Mouse (Mus musculus) stomach, embryonic 16.5 days (tissue): ENCODE measurements around the gene Suclg1. TPM values are rescaled to one million over a fixed set of nuclear protein-coding genes. Genes with fewer than 3 reads are reported as not detected.
A peak's percentile ranks its signal among the peaks of the same experiment; 100 is the strongest.

Experiments used
- ATAC-seq: fragments of 200-750 bp; cut with Nextera tagmentation; 2 replicates; pipeline ENCODE4 v1.8.0; 2017; ENCODE audit warnings: moderate number of reproducible peaks, moderate TSS enrichment; ENCODE audit not compliant: insufficient read depth, low FRiP score
- H3K27ac ChIP-seq: fragments of 300-500 bp; sonication (generic); 2 replicates; pipeline ENCODE4 v1.5.1; 2014; ENCODE audit warnings: low read length
- H3K27me3 ChIP-seq: fragments of 300-500 bp; sonication (generic); 2 replicates; pipeline ENCODE4 v1.6.1; 2014; ENCODE audit warnings: low read length, control low read depth, mixed read lengths; ENCODE audit not compliant: control insufficient read depth, insufficient read depth
- H3K36me3 ChIP-seq: fragments of 300-500 bp; sonication (generic); 2 replicates; pipeline ENCODE4 v1.6.1; 2014; ENCODE audit warnings: low read length; ENCODE audit not compliant: control insufficient read depth, insufficient read depth
- H3K4me1 ChIP-seq: fragments of 300-500 bp; sonication (generic); 2 replicates; pipeline ENCODE4 v1.6.1; 2014; ENCODE audit warnings: low read length, control low read depth, mixed read lengths; ENCODE audit not compliant: control insufficient read depth, insufficient read depth
- H3K4me2 ChIP-seq: fragments of 300-500 bp; sonication (generic); 2 replicates; pipeline ENCODE4 v1.6.1; 2014; ENCODE audit warnings: low read depth, low read length, mixed read lengths
- H3K4me3 ChIP-seq: fragments of 300-500 bp; sonication (generic); replicated peaks from 2 replicates; pipeline ENCODE4 v1.5.1; 2014; ENCODE audit warnings: mild to moderate bottlenecking, low read length
- H3K9ac ChIP-seq: fragments of 300-500 bp; sonication (generic); 2 replicates; pipeline ENCODE4 v1.6.1; 2014; ENCODE audit warnings: low read length
- H3K9me3 ChIP-seq: fragments of 300-500 bp; sonication (generic); replicated peaks from 2 replicates; pipeline ENCODE4 v1.6.1; 2016; ENCODE audit warnings: low read length, control low read depth; ENCODE audit not compliant: control insufficient read depth
- WGBS: fragments of 180-500 bp; shearing (Covaris S2); extraction: QIAGEN DNeasy Blood & Tissue Kit; methylation state at CpG from one replicate; pipeline ENCODE4 v1.1.7; 2014; 5-methylcytosine and 5-hydroxymethylcytosine counted together
- polyA plus RNA-seq: library from polyadenylated mRNA; unstranded; fragments of >200 nt; fragmentation: Nextera tagmentation; extraction: Ambion mirVana; gene quantifications from 2 replicates; pipeline ENCODE4 v1.2.1, GENCODE M21; 2015

Gene Suclg1
- polyA plus RNA-seq, 1 experiment from 2014 or later = 205 TPM

- no peaks in the 10 kb centered on the region for H3K9me3 ChIP-seq
- H3K27ac ChIP-seq = no peak overlapping the region
- no peak for ATAC-seq
- H3K36me3 ChIP-seq = peaks cover 11% of the 10 kb centered on the region; the same call in 1 of the 2 replicates
- H3K4me1 ChIP-seq = no peaks in the 10 kb centered on the region
- H3K4me3 ChIP-seq = no peak overlapping the region
- WGBS = 72% methylated on average over 9 of the region's 9 CpGs
- no peak overlapping the region for H3K4me2 ChIP-seq
- no peaks in the 10 kb centered on the region for H3K27me3 ChIP-seq
- H3K9ac ChIP-seq = no peak overlapping the region
These were observed 32.4 kb downstream of the Suclg1 start for GRCm38 (mm10) chr6:73280546-73281115.

- WGBS = 86% methylated on average over 2 of the region's 2 CpGs
- H3K36me3 ChIP-seq = no peaks in the 10 kb centered on the region
These were observed 38.1 kb downstream of the Suclg1 start for GRCm38 (mm10) chr6:73286326-73286725.

DNA sequence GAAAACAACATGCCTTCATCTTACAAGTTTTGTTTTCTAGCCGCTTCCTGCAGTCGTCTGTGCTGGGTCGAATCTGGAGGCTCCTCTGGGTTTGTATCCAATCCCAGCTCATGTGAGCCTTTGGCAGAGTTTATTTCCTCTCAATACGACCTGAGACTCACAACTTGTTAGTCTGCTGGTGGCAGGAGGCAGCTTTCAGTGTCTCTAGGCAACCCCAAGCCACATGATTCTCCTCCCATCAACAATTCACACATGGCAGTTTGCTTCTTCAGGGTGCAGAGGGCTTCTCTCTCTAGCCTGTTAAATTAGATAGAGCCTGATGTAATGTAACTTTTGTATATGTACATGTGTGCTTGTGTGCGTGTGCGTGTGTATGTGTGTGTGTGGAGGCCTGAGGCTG lies 58.7 kb downstream of the Suclg1 start:
- no peaks in the 10 kb centered on the region for H3K9me3 ChIP-seq

More at GRCm38 (mm10) chr6:73286326-73286725, 38.1 kb downstream of the Suclg1 start:
- Histone ChIP-seq H3K27ac (no peak overlapping the region), H3K9me3 (no peaks in the 10 kb centered on the region), H3K27me3 (no peaks in the 10 kb centered on the region), H3K4me1 (no peaks in the 10 kb centered on the region), H3K4me2 (no peak overlapping the region), H3K4me3 (no peak overlapping the region), H3K9ac (no peak overlapping the region)
- ATAC-seq = no peak

DNA sequence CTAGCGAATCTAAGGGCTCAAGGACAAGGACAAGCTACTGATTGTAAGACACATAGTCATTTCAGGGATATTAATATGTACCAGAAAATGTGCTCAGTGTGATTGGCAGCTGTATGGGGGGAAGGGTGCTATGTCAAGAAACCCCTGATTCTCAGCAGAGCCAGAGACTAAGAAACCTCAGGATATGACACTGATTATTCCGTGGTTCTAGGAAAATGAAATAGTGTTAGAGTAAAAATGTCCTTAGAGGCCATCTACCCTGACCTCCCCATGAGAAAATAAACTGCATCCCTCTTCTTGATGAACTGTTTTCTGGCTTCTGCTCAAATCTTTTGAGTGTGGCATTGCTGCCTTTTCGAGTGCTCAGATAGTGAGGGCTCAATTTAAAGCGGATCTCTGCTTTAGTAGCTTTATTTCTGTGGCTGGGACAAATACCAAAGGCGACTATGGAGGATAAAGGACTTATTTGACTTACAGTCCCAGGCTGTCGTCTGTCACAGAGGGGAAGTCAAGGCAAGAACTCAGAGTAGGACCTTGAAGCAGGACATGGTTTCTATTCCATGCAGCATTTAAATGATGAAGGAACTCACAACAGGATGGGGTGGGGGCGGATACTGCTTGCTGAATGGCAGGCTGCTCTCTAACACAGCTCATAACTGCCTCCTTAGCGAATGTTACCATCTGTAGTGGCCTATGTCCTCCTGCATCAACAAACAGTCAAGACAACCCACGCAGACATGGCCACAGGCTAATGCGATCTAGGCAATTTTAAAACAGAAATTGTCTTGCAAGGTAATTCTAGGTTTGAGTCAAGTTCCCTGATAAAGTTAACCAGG lies 60.7 kb downstream of the Suclg1 start:
- WGBS = 77% methylated on average over 10 of the region's 10 CpGs
- Histone ChIP-seq H3K27ac (no peak overlapping the region), H3K9ac (no peak overlapping the region), H3K36me3 (no peaks in the 10 kb centered on the region), H3K27me3 (no peaks in the 10 kb centered on the region), H3K4me3 (no peak overlapping the region), H3K4me2 (no peak overlapping the region), H3K4me1 (no peaks in the 10 kb centered on the region), H3K9me3 (no peaks in the 10 kb centered on the region)
- ATAC-seq = no peak

More for the DNA sequence above, 58.7 kb downstream of the Suclg1 start:
- no peaks in the 10 kb centered on the region for H3K36me3 ChIP-seq
- H3K9ac ChIP-seq = no peak overlapping the region
- H3K27me3 ChIP-seq = no peaks in the 10 kb centered on the region
- no peak overlapping the region for H3K4me2 ChIP-seq
- H3K27ac ChIP-seq = no peak overlapping the region
- H3K4me1 ChIP-seq = no peaks in the 10 kb centered on the region
- 64% methylated on average over 6 of the region's 6 CpGs for WGBS
- no peak for ATAC-seq
- H3K4me3 ChIP-seq = no peak overlapping the region

DNA sequence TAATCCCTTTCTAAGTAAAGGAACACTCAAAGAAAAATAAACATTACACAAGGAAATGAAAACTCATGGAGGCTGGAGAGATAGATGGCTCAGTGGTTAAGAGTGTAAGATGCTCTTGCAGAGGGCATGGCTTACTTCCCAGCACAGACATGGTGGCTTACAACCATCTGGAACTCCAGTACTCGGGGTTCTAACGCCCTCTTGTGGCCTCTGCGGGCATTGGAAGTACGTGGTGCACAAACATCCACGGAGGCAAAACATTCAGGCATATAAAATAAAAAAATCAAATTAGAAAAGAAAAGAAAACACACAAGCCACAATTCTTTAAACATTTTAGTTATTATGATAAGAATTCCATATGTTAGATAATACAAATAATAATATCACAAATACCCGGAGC lies 63.2 kb downstream of the Suclg1 start:
- Histone ChIP-seq H3K9ac (no peak overlapping the region), H3K36me3 (no peaks in the 10 kb centered on the region), H3K4me3 (no peak overlapping the region), H3K27ac (no peak overlapping the region), H3K4me1 (0 out of 2 replicates have a peak, but pooled peaks cover 4% of the 10 kb centered on the region), H3K9me3 (no peaks in the 10 kb centered on the region), H3K4me2 (no peak overlapping the region), H3K27me3 (no peaks in the 10 kb centered on the region)
- ATAC-seq = no peak
- WGBS = 68% methylated on average over 6 of the region's 6 CpGs

GRCm38 (mm10) chr6:73311786-73312185 lies 63.6 kb downstream of the Suclg1 start:
- Histone ChIP-seq H3K4me1 (0 out of 2 replicates have a peak, but pooled peaks cover 4% of the 10 kb centered on the region), H3K4me2 (no peak overlapping the region)
- 87% methylated on average over 7 of the region's 7 CpGs for WGBS

GRCm38 (mm10) chr6:73314923-73315603 lies 66.9 kb downstream of the Suclg1 start:
- Histone ChIP-seq H3K9ac (peak overlapping the region; percentile 69), H3K4me2 (peak overlapping the region; percentile 60), H3K27ac (no peak overlapping the region), H3K27me3 (no peaks in the 10 kb centered on the region), H3K36me3 (no peaks in the 10 kb centered on the region), H3K4me1 (0 out of 2 replicates have a peak, but pooled peaks cover 4% of the 10 kb centered on the region), H3K4me3 (peak overlapping the region; percentile 49), H3K9me3 (no peaks in the 10 kb centered on the region)
- peak; percentile 80 for ATAC-seq
- under 1% methylated on average over 17 of the region's 17 CpGs for WGBS

More at GRCm38 (mm10) chr6:73311786-73312185, 63.6 kb downstream of the Suclg1 start:
- H3K4me3 ChIP-seq = no peak overlapping the region
- ATAC-seq = no peak
- H3K9me3 ChIP-seq = no peaks in the 10 kb centered on the region
- no peaks in the 10 kb centered on the region for H3K27me3 ChIP-seq
- H3K27ac ChIP-seq = no peak overlapping the region
- H3K36me3 ChIP-seq = no peaks in the 10 kb centered on the region
- H3K9ac ChIP-seq = no peak overlapping the region

DNA sequence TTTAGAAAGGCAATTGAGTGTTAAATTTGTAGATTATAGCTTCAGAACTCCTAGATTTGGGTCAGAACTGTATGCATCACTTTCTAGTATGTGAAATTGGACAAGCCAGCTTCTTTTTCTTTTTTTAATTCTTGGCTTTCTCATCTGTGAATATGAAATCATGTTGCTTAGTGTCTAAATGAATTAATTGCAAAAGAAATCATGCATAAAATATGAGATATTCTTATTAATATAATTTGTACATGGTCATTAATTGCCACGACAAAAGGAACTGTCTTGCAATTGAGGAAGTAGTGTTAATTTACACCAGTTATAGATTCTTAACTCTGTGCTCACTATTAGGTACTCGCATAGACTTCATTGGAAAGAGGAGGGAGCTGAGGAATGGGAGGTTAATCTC lies 74.1 kb downstream of the Suclg1 start:
- no peak for ATAC-seq
- Histone ChIP-seq H3K9ac (no peak overlapping the region), H3K4me3 (no peak overlapping the region), H3K27ac (no peak overlapping the region), H3K4me1 (no peaks in the 10 kb centered on the region), H3K36me3 (no peaks in the 10 kb centered on the region), H3K27me3 (no peaks in the 10 kb centered on the region), H3K4me2 (no peak overlapping the region), H3K9me3 (no peaks in the 10 kb centered on the region)
- 70% methylated on average over 2 of the region's 2 CpGs for WGBS
